Mouse (Mus musculus) embryonic facial prominence, embryonic 15.5 days (tissue): Measurements from ENCODE around the gene Zfp526. TPM values are rescaled to one million over a fixed set of nuclear protein-coding genes. Genes with fewer than 3 reads are reported as not detected.

Experiments used
- ATAC-seq: fragments of 200-750 bp; cut with Nextera tagmentation; 2 replicates; pipeline ENCODE4 v1.8.0; 2017; ENCODE audit warnings: low read depth, moderate TSS enrichment; ENCODE audit not compliant: insufficient number of reproducible peaks, low FRiP score, low TSS enrichment
- H3K27ac ChIP-seq: fragments of 300-500 bp; sonication (generic); replicated peaks from 2 replicates; pipeline ENCODE4 v1.5.1; 2015; ENCODE audit warnings: mild to moderate bottlenecking, inconsistent platforms
- H3K27me3 ChIP-seq: fragments of 300-500 bp; sonication (generic); 2 replicates; pipeline ENCODE4 v1.6.1; 2015; ENCODE audit warnings: inconsistent platforms
- H3K36me3 ChIP-seq: fragments of 300-500 bp; sonication (generic); 2 replicates; pipeline ENCODE4 v1.6.1; 2015; ENCODE audit warnings: mild to moderate bottlenecking, inconsistent platforms
- H3K4me1 ChIP-seq: fragments of 300-500 bp; sonication (generic); 2 replicates; pipeline ENCODE4 v1.6.1; 2015; ENCODE audit warnings: inconsistent platforms
- H3K4me2 ChIP-seq: fragments of 300-500 bp; sonication (generic); replicated peaks from 2 replicates; pipeline ENCODE4 v1.6.1; 2015; ENCODE audit warnings: mild to moderate bottlenecking, inconsistent platforms
- H3K4me3 ChIP-seq: fragments of 300-500 bp; sonication (generic); replicated peaks from 2 replicates; pipeline ENCODE4 v1.5.1; 2015; ENCODE audit warnings: mild to moderate bottlenecking, inconsistent platforms
- H3K9ac ChIP-seq: fragments of 300-500 bp; sonication (generic); 2 replicates; pipeline ENCODE4 v1.6.1; 2015; ENCODE audit warnings: inconsistent platforms
- H3K9me3 ChIP-seq: fragments of 300-500 bp; sonication (generic); replicated peaks from 2 replicates; pipeline ENCODE4 v1.6.1; 2016; ENCODE audit warnings: inconsistent platforms
- WGBS: fragments of 180-500 bp; shearing (Covaris S2); methylation state at CpG from one replicate; pipeline ENCODE4 v1.1.7; 2015; 5-methylcytosine and 5-hydroxymethylcytosine counted together
- polyA plus RNA-seq: library from polyadenylated mRNA; unstranded; fragments of >200 nt; fragmentation: Nextera tagmentation; extraction: Ambion mirVana; gene quantifications from 2 replicates; pipeline ENCODE4 v1.2.1, GENCODE M21; 2015

Gene Zfp526
- polyA plus RNA-seq, 1 experiment from 2014 or later: 3.3 TPM

GRCm38 (mm10) chr7:25270652-25271633 lies 49.7 kb downstream of the Zfp526 start:
- H3K9me3 ChIP-seq: no peaks in the 10 kb centered on the region
- H3K36me3 ChIP-seq: peaks cover 29% of the 10 kb centered on the region
- no peak overlapping the region for H3K27ac ChIP-seq
- no peaks in the 10 kb centered on the region for H3K27me3 ChIP-seq
- H3K9ac ChIP-seq: no peak overlapping the region
- no peak for ATAC-seq
- H3K4me1 ChIP-seq: peaks cover 53% of the 10 kb centered on the region
- H3K4me3 ChIP-seq: no peak overlapping the region
- 88% methylated on average over 35 of the region's 35 CpGs for WGBS
- H3K4me2 ChIP-seq: no peak overlapping the region

GRCm38 (mm10) chr7:25271651-25272444 lies 50.6 kb downstream of the Zfp526 start:
- Histone ChIP-seq H3K27me3 (no peaks in the 10 kb centered on the region), H3K36me3 (peaks cover 29% of the 10 kb centered on the region), H3K27ac (no peak overlapping the region), H3K4me1 (peaks cover 61% of the 10 kb centered on the region), H3K4me3 (no peak overlapping the region), H3K4me2 (no peak overlapping the region), H3K9me3 (no peaks in the 10 kb centered on the region), H3K9ac (no peak overlapping the region)
- no peak for ATAC-seq
- 89% methylated on average over 30 of the region's 30 CpGs for WGBS

- Histone ChIP-seq H3K4me2 (no peak overlapping the region), H3K27ac (no peak overlapping the region), H3K36me3 (peaks cover 29% of the 10 kb centered on the region), H3K4me1 (peaks cover 67% of the 10 kb centered on the region), H3K9ac (no peak overlapping the region), H3K9me3 (no peaks in the 10 kb centered on the region), H3K4me3 (no peak overlapping the region), H3K27me3 (no peaks in the 10 kb centered on the region)
- 86% methylated on average over 38 of the region's 38 CpGs for WGBS
- ATAC-seq: no peak
Observed at GRCm38 (mm10) chr7:25272445-25273258, 51.4 kb downstream of the Zfp526 start.

GRCm38 (mm10) chr7:25273259-25274241 lies 52.3 kb downstream of the Zfp526 start:
- Histone ChIP-seq H3K4me3 (no peak overlapping the region), H3K36me3 (peaks cover 29% of the 10 kb centered on the region), H3K9me3 (no peaks in the 10 kb centered on the region), H3K27ac (no peak overlapping the region), H3K4me1 (peaks cover 71% of the 10 kb centered on the region), H3K9ac (no peak overlapping the region), H3K4me2 (no peak overlapping the region), H3K27me3 (no peaks in the 10 kb centered on the region)
- ATAC-seq: no peak
- WGBS: 89% methylated on average over 22 of the region's 22 CpGs

GRCm38 (mm10) chr7:25274571-25274970 lies 53.3 kb downstream of the Zfp526 start:
- H3K9ac ChIP-seq: no peak overlapping the region
- ATAC-seq: no peak
- H3K4me1 ChIP-seq: peaks cover 63% of the 10 kb centered on the region

GRCm38 (mm10) chr7:25274996-25275395 lies 53.8 kb downstream of the Zfp526 start:
- peak overlapping the region; percentile 29 for H3K27ac ChIP-seq
- no peak overlapping the region for H3K4me2 ChIP-seq
- no peak for ATAC-seq
- WGBS: 80% methylated on average over 3 of the region's 3 CpGs
- peaks cover 63% of the 10 kb centered on the region for H3K4me1 ChIP-seq
- H3K9ac ChIP-seq: no peak overlapping the region
- no peaks in the 10 kb centered on the region for H3K9me3 ChIP-seq
- H3K4me3 ChIP-seq: no peak overlapping the region
- no peaks in the 10 kb centered on the region for H3K27me3 ChIP-seq
- peaks cover 29% of the 10 kb centered on the region for H3K36me3 ChIP-seq

More at GRCm38 (mm10) chr7:25274571-25274970, 53.3 kb downstream of the Zfp526 start:
- H3K27ac ChIP-seq: peak overlapping the region; percentile 29
- no peak overlapping the region for H3K4me2 ChIP-seq
- no peaks in the 10 kb centered on the region for H3K27me3 ChIP-seq
- H3K36me3 ChIP-seq: peaks cover 29% of the 10 kb centered on the region
- 39% methylated on average over 5 of the region's 5 CpGs for WGBS
- no peak overlapping the region for H3K4me3 ChIP-seq
- no peaks in the 10 kb centered on the region for H3K9me3 ChIP-seq

GRCm38 (mm10) chr7:25275555-25276298 lies 54.5 kb downstream of the Zfp526 start:
- no peaks in the 10 kb centered on the region for H3K27me3 ChIP-seq
- H3K9ac ChIP-seq: no peak overlapping the region
- H3K4me3 ChIP-seq: no peak overlapping the region
- H3K4me2 ChIP-seq: no peak overlapping the region
- H3K4me1 ChIP-seq: peaks cover 64% of the 10 kb centered on the region
- no peak for ATAC-seq
- 29% methylated on average over 9 of the region's 9 CpGs for WGBS
- H3K27ac ChIP-seq: peak overlapping the region; percentile 100
- H3K9me3 ChIP-seq: no peaks in the 10 kb centered on the region
- peaks cover 29% of the 10 kb centered on the region for H3K36me3 ChIP-seq
